Mouse (Mus musculus) C2C12 (cell line): ENCODE measurements around the gene Cyp4v3. TPM values are rescaled to one million over a fixed set of nuclear protein-coding genes. Genes with fewer than 3 reads are reported as not detected.

Source experiments
- H3K27me3 ChIP-seq: one replicate; pipeline ENCODE4 v1.6.1; 2011; ENCODE audit not compliant: control insufficient read depth, insufficient read depth, insufficient read length
- H3K36me3 ChIP-seq: one replicate; pipeline ENCODE4 v1.6.1; 2011; ENCODE audit not compliant: control insufficient read depth, insufficient read depth
- H3K4me3 ChIP-seq: one replicate; pipeline ENCODE4 v1.5.1; 2011; ENCODE audit warnings: mild to moderate bottlenecking, control low read depth; ENCODE audit not compliant: poor library complexity, insufficient read depth, severe bottlenecking
- H3K79me2 ChIP-seq: one replicate; pipeline ENCODE4 v1.6.1; 2011; ENCODE audit not compliant: control insufficient read depth, insufficient read depth
- H3K79me3 ChIP-seq: one replicate; pipeline ENCODE4 v1.6.1; 2011; ENCODE audit warnings: low read depth, control low read depth
- H3ac ChIP-seq: one replicate; pipeline ENCODE3; 2011; ENCODE audit warnings: low read depth; ENCODE audit not compliant: control insufficient read depth, insufficient read length
- CEBPB ChIP-seq: IDR thresholded peaks from one replicate; pipeline ENCODE4 v1.6.1; 2011; ENCODE audit warnings: low read depth, mild to moderate bottlenecking, control low read depth, moderate library complexity
- CTCF ChIP-seq: IDR thresholded peaks from one replicate; pipeline ENCODE4 v1.5.1; 2011; ENCODE audit not compliant: control insufficient read depth, insufficient read depth, insufficient read length
- FOSL1 ChIP-seq: IDR thresholded peaks from one replicate; pipeline ENCODE4 v1.8.0; 2011; ENCODE audit warnings: mild to moderate bottlenecking, low read length; ENCODE audit not compliant: poor library complexity, insufficient read depth, severe bottlenecking
- MAX ChIP-seq: IDR thresholded peaks from one replicate; pipeline ENCODE4 v1.6.1; 2011; ENCODE audit warnings: mild to moderate bottlenecking, control low read depth
- MYOD1 ChIP-seq: IDR thresholded peaks from one replicate; pipeline ENCODE4 v1.6.1; 2011; ENCODE audit warnings: low read depth; ENCODE audit not compliant: control insufficient read depth, insufficient read length
- MYOG ChIP-seq: IDR thresholded peaks from one replicate; pipeline ENCODE4 v1.6.1; 2011; ENCODE audit not compliant: control insufficient read depth, insufficient read length; ENCODE audit errors: extremely low read depth
- USF1 ChIP-seq: IDR thresholded peaks from one replicate; pipeline ENCODE4 v1.6.1; 2011; ENCODE audit warnings: low read depth, mild to moderate bottlenecking, control low read depth, moderate library complexity
- polyA plus RNA-seq: library from polyadenylated mRNA; unstranded; fragments of >200 nt; fragmentation: generic; extraction: Trizol; gene quantifications from one replicate; pipeline ENCODE4 v1.2.1, GENCODE M21; 2012; ENCODE audit warnings: missing spikeins

Gene Cyp4v3
- polyA plus RNA-seq, 1 experiment, result 0.07 TPM

GRCm38 (mm10) chr8:45266993-45267392, 66.0 kb downstream of the Cyp4v3 start:
- no peaks in the 10 kb centered on the region for H3K79me3 ChIP-seq
- TF ChIP-seq CEBPB (no peak), CTCF (no peak), USF1 (no peak), MYOG (no peak), MYOD1 (no peak), FOSL1 (no peak), MAX (no peak)

DNA sequence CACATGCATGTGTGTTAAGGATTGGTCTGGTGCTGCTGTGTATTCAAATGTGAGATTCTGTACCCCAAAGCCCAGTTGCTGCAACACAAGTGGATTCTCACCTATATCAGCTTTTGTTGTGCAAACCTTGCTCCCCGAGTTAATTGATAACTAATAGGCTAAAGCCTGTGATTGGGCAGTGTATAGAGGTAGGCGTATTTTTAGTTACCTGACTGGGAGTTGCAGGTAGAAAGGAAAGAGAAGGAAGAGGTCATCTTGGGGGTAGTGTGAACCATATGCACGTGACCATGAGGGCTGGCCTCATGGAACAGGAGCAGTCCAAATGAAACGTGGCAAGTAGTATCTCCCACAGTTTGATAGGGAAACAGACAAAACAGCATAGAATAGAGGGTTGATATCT, 68.1 kb downstream of the Cyp4v3 start:
- no peaks in the 10 kb centered on the region for H3K36me3 ChIP-seq
- no peak overlapping the region for H3K4me3 ChIP-seq
- no peaks in the 10 kb centered on the region for H3K79me3 ChIP-seq
- H3K27me3 ChIP-seq, result no peaks in the 10 kb centered on the region
- TF ChIP-seq MAX (no peak), CTCF (no peak), FOSL1 (no peak), USF1 (no peak), MYOD1 (no peak), MYOG (no peak), CEBPB (no peak)
- H3ac ChIP-seq, result no peak overlapping the region
- no peaks in the 10 kb centered on the region for H3K79me2 ChIP-seq

More at GRCm38 (mm10) chr8:45266993-45267392, 66.0 kb downstream of the Cyp4v3 start:
- Histone ChIP-seq H3K4me3 (no peak overlapping the region), H3K79me2 (no peaks in the 10 kb centered on the region), H3K27me3 (no peaks in the 10 kb centered on the region), H3ac (no peak overlapping the region), H3K36me3 (no peaks in the 10 kb centered on the region)

DNA sequence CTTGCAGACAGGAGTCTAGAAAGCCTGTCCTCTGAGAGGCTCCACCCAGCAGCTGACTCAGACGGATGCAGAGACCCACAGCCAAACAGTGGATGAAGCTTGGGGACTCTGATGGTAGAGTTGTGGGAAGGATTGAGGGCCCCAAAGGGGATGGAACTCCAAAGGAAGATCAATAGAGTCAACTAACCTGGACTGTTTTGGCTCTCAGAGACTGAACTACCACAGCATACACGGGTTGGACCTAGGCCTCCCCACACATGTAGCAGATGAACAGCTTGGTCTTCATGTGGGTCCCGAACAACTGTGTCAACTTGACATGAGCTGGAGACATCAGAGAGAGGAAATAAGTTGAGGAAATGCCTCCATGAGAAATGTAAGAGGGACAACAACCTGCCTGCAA, 70.2 kb downstream of the Cyp4v3 start:
- no peak for TF ChIP-seq FOSL1
- no peak for TF ChIP-seq CTCF
- TF ChIP-seq CEBPB, result no peak
- no peak for TF ChIP-seq MYOD1
- no peak for TF ChIP-seq MYOG
- no peak for TF ChIP-seq MAX
- no peak for TF ChIP-seq USF1
- H3ac ChIP-seq, result no peak overlapping the region

GRCm38 (mm10) chr8:45261920-45262319, 71.1 kb downstream of the Cyp4v3 start, which contains the start of gene F11:
Gene F11, minus strand, starts transcription at chr8:45262031.
- H3K27me3 ChIP-seq, result no peaks in the 10 kb centered on the region
- H3K79me3 ChIP-seq, result no peaks in the 10 kb centered on the region
- H3ac ChIP-seq, result no peak within 1 kb of the TSS
- no peak for TF ChIP-seq MYOG
- no peak for TF ChIP-seq MYOD1
- TF ChIP-seq CTCF, result no peak
- no peak for TF ChIP-seq CEBPB
- TF ChIP-seq MAX, result no peak
- TF ChIP-seq FOSL1, result no peak
- TF ChIP-seq USF1, result no peak
- no peaks in the 10 kb centered on the region for H3K36me3 ChIP-seq
- no peak within 1 kb of the TSS for H3K4me3 ChIP-seq
- H3K79me2 ChIP-seq, result no peaks in the 10 kb centered on the region

More for the DNA sequence above, 70.2 kb downstream of the Cyp4v3 start:
- H3K27me3 ChIP-seq, result no peaks in the 10 kb centered on the region
- no peaks in the 10 kb centered on the region for H3K79me2 ChIP-seq
- no peaks in the 10 kb centered on the region for H3K36me3 ChIP-seq
- no peaks in the 10 kb centered on the region for H3K79me3 ChIP-seq
- H3K4me3 ChIP-seq, result no peak overlapping the region

DNA sequence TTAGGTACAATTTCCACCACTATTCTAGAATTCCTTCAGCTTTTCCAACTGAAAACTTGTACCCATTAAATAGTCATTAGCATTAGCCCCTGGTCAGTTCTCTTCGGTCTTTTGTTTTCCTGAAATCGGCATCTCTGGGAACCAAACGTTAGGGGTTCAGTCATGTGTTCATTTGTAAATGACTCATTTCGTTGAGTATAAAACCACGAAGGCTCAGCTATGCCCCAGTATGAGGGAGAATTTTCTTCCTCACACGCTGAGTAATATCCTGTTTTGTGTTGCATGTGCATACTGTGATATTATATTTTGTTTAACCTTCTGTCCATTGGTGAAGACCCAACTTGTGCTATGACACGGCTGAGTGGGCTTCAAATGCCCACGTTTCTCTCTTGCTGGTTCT, 74.6 kb downstream of the Cyp4v3 start:
- TF ChIP-seq MYOG, result no peak
- no peak for TF ChIP-seq CEBPB
- TF ChIP-seq MYOD1, result no peak
- TF ChIP-seq MAX, result no peak
- no peaks in the 10 kb centered on the region for H3K27me3 ChIP-seq

GRCm38 (mm10) chr8:45255040-45255439, 78.0 kb downstream of the Cyp4v3 start:
- H3K4me3 ChIP-seq, result no peak overlapping the region
- H3K36me3 ChIP-seq, result no peaks in the 10 kb centered on the region
- H3K79me2 ChIP-seq, result no peaks in the 10 kb centered on the region
- H3K27me3 ChIP-seq, result no peaks in the 10 kb centered on the region
- TF ChIP-seq MYOG (no peak), CEBPB (no peak), MAX (no peak), MYOD1 (no peak), CTCF (no peak), USF1 (no peak), FOSL1 (no peak)
- no peak overlapping the region for H3ac ChIP-seq
- H3K79me3 ChIP-seq, result no peaks in the 10 kb centered on the region

More for the DNA sequence above, 74.6 kb downstream of the Cyp4v3 start:
- H3ac ChIP-seq, result no peak overlapping the region
- no peak overlapping the region for H3K4me3 ChIP-seq
- H3K79me2 ChIP-seq, result no peaks in the 10 kb centered on the region
- no peaks in the 10 kb centered on the region for H3K36me3 ChIP-seq
- no peaks in the 10 kb centered on the region for H3K79me3 ChIP-seq
